Mouse (Mus musculus) erythroblast, embryonic 14.5 days (primary cell): Measurements from ENCODE around the gene Zbtb25.

Experiments used
- GATA1 ChIP-seq: IDR thresholded peaks from 2 replicates; pipeline ENCODE4 v1.6.1; 2012; ENCODE audit warnings: low read length, inconsistent platforms, mixed read lengths
- TAL1 ChIP-seq: IDR thresholded peaks from 3 replicates; pipeline ENCODE4 v1.6.1; 2012; ENCODE audit warnings: low read length, inconsistent platforms, mixed read lengths

DNA sequence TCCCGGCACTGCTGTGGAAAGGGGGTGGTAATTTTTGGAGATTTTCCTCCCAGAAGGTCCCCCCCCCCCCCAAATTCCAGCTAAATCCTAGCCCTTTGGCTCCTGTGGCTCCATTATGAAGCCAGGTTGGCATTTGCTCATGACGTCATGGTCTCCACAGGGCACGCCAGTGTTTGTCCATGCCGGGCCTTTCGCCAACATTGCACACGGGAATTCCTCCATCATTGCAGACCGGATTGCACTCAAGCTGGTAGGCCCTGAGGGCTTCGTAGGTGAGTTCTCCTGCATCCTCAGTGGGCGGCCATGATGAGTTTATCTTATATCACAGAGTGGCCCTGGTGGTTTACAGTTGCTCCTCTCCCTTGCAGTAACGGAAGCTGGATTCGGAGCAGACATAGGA is 65.9 kb downstream of the Zbtb25 start:
- no peak for TF ChIP-seq TAL1
- TF ChIP-seq GATA1, result no peak
